Mouse (Mus musculus) liver, postnatal 0 days (tissue): ENCODE results near the gene Hsph1.

Experiments
- CTCF ChIP-seq: sonication (generic); IDR thresholded peaks from 2 replicates; pipeline ENCODE4 v1.5.1; 2016; ENCODE audit warnings: antibody characterized with exemption, low read depth
- EP300 ChIP-seq: IDR thresholded peaks from 2 replicates; pipeline ENCODE4 v1.6.1; 2016; ENCODE audit warnings: antibody characterized with exemption, low read depth, mild to moderate bottlenecking

DNA sequence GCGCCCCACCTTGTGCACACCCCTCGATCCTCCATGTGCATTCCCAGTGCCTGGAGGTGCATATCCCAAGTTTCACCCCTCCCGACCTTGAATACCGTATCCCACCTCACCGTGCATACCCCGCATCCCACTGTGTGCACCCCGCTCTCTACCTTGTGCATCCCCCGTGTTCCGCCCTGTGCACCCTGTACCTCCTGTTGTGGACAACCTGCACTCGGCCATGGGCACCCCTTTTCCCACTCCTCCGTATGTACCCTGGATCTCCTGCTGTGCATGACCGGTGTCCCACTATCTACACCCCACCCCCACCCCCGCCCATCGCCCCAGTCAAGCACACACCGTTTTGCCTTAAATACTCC, 42.8 kb upstream of the Hsph1 start:
- no peak for TF ChIP-seq CTCF
- no peak for TF ChIP-seq EP300
